Mouse (Mus musculus) kidney, embryonic 16.5 days (tissue): ENCODE data around the gene Glis3. TPM values are rescaled to one million over a fixed set of nuclear protein-coding genes. Genes with fewer than 3 reads are reported as not detected.

Experiments used
- ATAC-seq: fragments of 200-750 bp; cut with Nextera tagmentation; 2 replicates; pipeline ENCODE4 v1.8.0; 2017; ENCODE audit warnings: moderate TSS enrichment; ENCODE audit not compliant: low FRiP score, low TSS enrichment
- H3K27ac ChIP-seq: fragments of 300-500 bp; sonication (generic); 2 replicates; pipeline ENCODE4 v1.5.1; 2014; ENCODE audit warnings: low read length
- H3K27me3 ChIP-seq: fragments of 300-500 bp; sonication (generic); 2 replicates; pipeline ENCODE4 v1.6.1; 2014; ENCODE audit warnings: low read length, control low read depth, mixed read lengths; ENCODE audit not compliant: insufficient read depth
- H3K36me3 ChIP-seq: fragments of 300-500 bp; sonication (generic); 2 replicates; pipeline ENCODE4 v1.6.1; 2014; ENCODE audit warnings: low read length, control low read depth, mixed read lengths; ENCODE audit not compliant: insufficient read depth
- H3K4me1 ChIP-seq: fragments of 300-500 bp; sonication (generic); 2 replicates; pipeline ENCODE4 v1.6.1; 2014; ENCODE audit warnings: low read length, control low read depth, mixed read lengths; ENCODE audit not compliant: insufficient read depth
- H3K4me2 ChIP-seq: fragments of 300-500 bp; sonication (generic); replicated peaks from 2 replicates; pipeline ENCODE4 v1.6.1; 2014; ENCODE audit warnings: low read depth, low read length
- H3K4me3 ChIP-seq: fragments of 300-500 bp; sonication (generic); 2 replicates; pipeline ENCODE4 v1.5.1; 2014; ENCODE audit warnings: mild to moderate bottlenecking, low read length
- H3K9ac ChIP-seq: fragments of 300-500 bp; sonication (generic); replicated peaks from 2 replicates; pipeline ENCODE4 v1.6.1; 2014; ENCODE audit warnings: low read length
- H3K9me3 ChIP-seq: fragments of 300-500 bp; sonication (generic); 2 replicates; pipeline ENCODE4 v1.6.1; 2016; ENCODE audit warnings: low read length, control low read depth
- WGBS: fragments of 180-500 bp; shearing (Covaris S2); extraction: QIAGEN DNeasy Blood & Tissue Kit; methylation state at CpG from one replicate; pipeline ENCODE4 v1.1.7; 2014; 5-methylcytosine and 5-hydroxymethylcytosine counted together
- polyA plus RNA-seq: library from polyadenylated mRNA; unstranded; fragments of >200 nt; fragmentation: Nextera tagmentation; extraction: Ambion mirVana; gene quantifications from 2 replicates; pipeline ENCODE4 v1.2.1, GENCODE M21; 2015

The Glis3 gene
- polyA plus RNA-seq, 1 experiment from 2014 or later = 9.0 TPM

GRCm38 (mm10) chr19:28235571-28235970, 444.3 kb downstream of the Glis3 start:
- Histone ChIP-seq H3K36me3 (no peaks in the 10 kb centered on the region), H3K4me2 (no peak overlapping the region), H3K27me3 (no peaks in the 10 kb centered on the region), H3K4me1 (no peaks in the 10 kb centered on the region), H3K27ac (no peak overlapping the region), H3K9me3 (no peaks in the 10 kb centered on the region), H3K4me3 (no peak overlapping the region), H3K9ac (no peak overlapping the region)
- no peak for ATAC-seq
- WGBS = 70% methylated on average over 5 of the region's 5 CpGs

- H3K4me3 ChIP-seq = no peak overlapping the region
- no peak overlapping the region for H3K9ac ChIP-seq
- no peaks in the 10 kb centered on the region for H3K4me1 ChIP-seq
- no peak for ATAC-seq
- H3K4me2 ChIP-seq = no peak overlapping the region
- no peaks in the 10 kb centered on the region for H3K27me3 ChIP-seq
- no peaks in the 10 kb centered on the region for H3K9me3 ChIP-seq
- H3K27ac ChIP-seq = no peak overlapping the region
- no peaks in the 10 kb centered on the region for H3K36me3 ChIP-seq
- WGBS = 91% methylated on average over 9 of the region's 9 CpGs
Observed at GRCm38 (mm10) chr19:28235096-28235495, 444.8 kb downstream of the Glis3 start.

- Histone ChIP-seq H3K27ac (no peak overlapping the region), H3K36me3 (no peaks in the 10 kb centered on the region), H3K9me3 (no peaks in the 10 kb centered on the region), H3K4me2 (no peak overlapping the region), H3K9ac (no peak overlapping the region), H3K27me3 (no peaks in the 10 kb centered on the region), H3K4me1 (no peaks in the 10 kb centered on the region), H3K4me3 (no peak overlapping the region)
- WGBS = 97% methylated on average over 2 of the region's 2 CpGs
- ATAC-seq = no peak
Observed at GRCm38 (mm10) chr19:28234676-28235075, 445.2 kb downstream of the Glis3 start.

DNA sequence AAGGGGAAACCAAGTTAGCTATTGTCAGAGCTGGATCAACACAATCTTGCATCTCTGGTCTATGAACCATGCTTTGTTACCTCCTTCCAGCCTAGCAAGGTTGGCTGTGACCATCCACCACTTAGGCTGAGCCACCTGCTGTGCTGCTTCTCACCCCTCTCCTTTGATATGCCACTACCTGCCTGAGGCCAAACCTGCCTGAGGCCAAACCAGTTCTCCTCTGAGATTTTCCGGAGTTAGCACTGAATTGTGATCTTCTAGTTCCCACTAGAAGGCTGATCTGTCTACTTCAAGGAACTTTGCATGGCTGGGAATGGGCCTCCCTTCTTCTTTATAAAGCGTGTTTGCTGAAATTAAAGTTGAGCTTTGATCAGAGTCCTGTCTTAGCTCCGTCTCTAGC, 448.4 kb downstream of the Glis3 start:
- Histone ChIP-seq H3K27me3 (no peaks in the 10 kb centered on the region), H3K9ac (no peak overlapping the region), H3K36me3 (no peaks in the 10 kb centered on the region), H3K27ac (no peak overlapping the region), H3K4me3 (no peak overlapping the region), H3K9me3 (no peaks in the 10 kb centered on the region), H3K4me1 (no peaks in the 10 kb centered on the region), H3K4me2 (no peak overlapping the region)
- ATAC-seq = no peak
- WGBS = 70% methylated on average over 3 of the region's 3 CpGs

DNA sequence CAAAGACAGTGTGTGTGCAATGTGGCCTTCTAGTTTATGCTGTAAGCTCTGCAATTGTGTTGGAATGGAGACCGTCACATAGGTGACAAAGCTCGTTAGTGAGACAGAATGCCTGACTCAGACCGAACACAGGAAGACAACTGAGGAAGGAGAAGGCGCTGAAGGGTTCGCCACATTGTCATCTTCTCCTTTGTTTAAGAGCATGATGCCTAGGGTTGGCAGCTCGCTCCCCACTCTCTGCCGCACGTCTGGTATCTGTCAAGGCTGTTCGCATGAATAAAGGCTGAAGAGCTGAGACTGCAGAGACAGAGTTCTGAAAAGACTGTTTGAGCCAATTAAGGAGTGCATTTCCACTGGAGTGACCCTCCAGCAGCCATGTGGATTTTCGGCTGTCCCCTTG, 452.4 kb downstream of the Glis3 start:
- WGBS = 83% methylated on average over 10 of the region's 10 CpGs
- no peak overlapping the region for H3K4me2 ChIP-seq
- no peaks in the 10 kb centered on the region for H3K9me3 ChIP-seq
- ATAC-seq = no peak
- no peaks in the 10 kb centered on the region for H3K27me3 ChIP-seq
- no peaks in the 10 kb centered on the region for H3K36me3 ChIP-seq
- H3K27ac ChIP-seq = no peak overlapping the region
- H3K4me1 ChIP-seq = no peaks in the 10 kb centered on the region
- H3K4me3 ChIP-seq = no peak overlapping the region
- no peak overlapping the region for H3K9ac ChIP-seq

DNA sequence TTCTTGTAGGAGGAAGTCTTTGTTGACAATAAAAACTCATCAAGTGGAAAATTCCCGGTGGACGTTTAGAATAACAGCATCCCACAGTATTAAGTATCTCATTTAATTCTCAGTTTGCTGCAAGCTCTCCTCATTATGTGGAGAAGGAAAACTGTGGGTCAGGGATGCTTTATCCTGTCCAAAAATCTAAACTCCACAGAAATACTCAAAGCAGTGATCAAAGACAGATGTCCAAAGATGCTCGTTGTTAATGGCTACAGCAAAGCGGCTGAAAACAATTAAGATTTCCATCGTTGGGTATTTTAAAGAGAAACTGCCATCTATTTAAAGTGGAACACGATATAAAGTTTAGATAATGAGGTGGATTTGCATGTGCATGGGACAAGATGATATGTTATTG, 454.2 kb downstream of the Glis3 start:
- Histone ChIP-seq H3K9ac (no peak overlapping the region), H3K27ac (no peak overlapping the region), H3K36me3 (no peaks in the 10 kb centered on the region), H3K4me1 (no peaks in the 10 kb centered on the region), H3K9me3 (no peaks in the 10 kb centered on the region), H3K27me3 (no peaks in the 10 kb centered on the region), H3K4me3 (no peak overlapping the region), H3K4me2 (no peak overlapping the region)
- 34% methylated on average over 6 of the region's 6 CpGs for WGBS
- no peak for ATAC-seq

GRCm38 (mm10) chr19:28211630-28212029, 468.2 kb downstream of the Glis3 start:
- no peak overlapping the region for H3K4me3 ChIP-seq
- H3K36me3 ChIP-seq = no peaks in the 10 kb centered on the region
- H3K9ac ChIP-seq = no peak overlapping the region
- H3K27me3 ChIP-seq = no peaks in the 10 kb centered on the region
- no peak overlapping the region for H3K27ac ChIP-seq
- ATAC-seq = no peak
- peaks cover 7% of the 10 kb centered on the region; the same call in 1 of the 2 replicates for H3K9me3 ChIP-seq
- H3K4me1 ChIP-seq = no peaks in the 10 kb centered on the region
- H3K4me2 ChIP-seq = no peak overlapping the region
- WGBS = 86% methylated on average over 4 of the region's 4 CpGs

Other genes with a start within 250 kb of the Glis3 start
- gene Slc1a1, start 155.0 kb upstream of the Glis3 start, polyA plus RNA-seq = 7.0 and 7.9 TPM in 2 replicates